Mouse (Mus musculus) ES-Bruce4 (cell line): Measurements from ENCODE around the gene Akr1c19. TPM values are rescaled to one million over a fixed set of nuclear protein-coding genes. Genes with fewer than 3 reads are reported as not detected.

Source experiments
- H3K27ac ChIP-seq: 2 replicates; pipeline ENCODE4 v1.5.1; 2012; ENCODE audit warnings: low read length, inconsistent platforms; ENCODE audit not compliant: insufficient read depth
- H3K27me3 ChIP-seq: 2 replicates; pipeline ENCODE4 v1.6.1; 2012; ENCODE audit warnings: mild to moderate bottlenecking, low read length, inconsistent platforms; ENCODE audit not compliant: control insufficient read depth, poor library complexity, insufficient read depth, severe bottlenecking
- H3K36me3 ChIP-seq: 2 replicates; pipeline ENCODE4 v1.6.1; 2012; ENCODE audit warnings: inconsistent platforms, mild to moderate bottlenecking, low read length, moderate library complexity; ENCODE audit not compliant: control insufficient read depth, poor library complexity, insufficient read depth, severe bottlenecking
- H3K4me1 ChIP-seq: one replicate; pipeline ENCODE4 v1.8.1; 2011; ENCODE audit warnings: low read length; ENCODE audit not compliant: control insufficient read depth, insufficient read depth
- H3K4me3 ChIP-seq: 2 replicates; pipeline ENCODE4 v1.5.1; 2011; ENCODE audit warnings: low read depth, mild to moderate bottlenecking, low read length
- H3K9ac ChIP-seq: 2 replicates; pipeline ENCODE4 v1.6.1; 2012; ENCODE audit warnings: low read depth, mild to moderate bottlenecking, inconsistent platforms; ENCODE audit not compliant: poor library complexity, severe bottlenecking
- H3K9me3 ChIP-seq: replicated peaks from 2 replicates; pipeline ENCODE4 v1.6.1; 2012; ENCODE audit warnings: mild to moderate bottlenecking, low read length, inconsistent platforms; ENCODE audit not compliant: control insufficient read depth, poor library complexity, insufficient read depth, severe bottlenecking
- CTCF ChIP-seq: IDR thresholded peaks from one replicate; pipeline ENCODE4 v1.8.1; 2011; ENCODE audit warnings: low read depth, low read length
- EP300 ChIP-seq: IDR thresholded peaks from 2 replicates; pipeline ENCODE4 v1.6.1; 2011; ENCODE audit warnings: low read depth, low read length; ENCODE audit not compliant: insufficient read depth
- POLR2A ChIP-seq: IDR thresholded peaks from one replicate; pipeline ENCODE4 v1.8.1; 2011; ENCODE audit warnings: low read length; ENCODE audit not compliant: insufficient read depth
- polyA plus RNA-seq: library from polyadenylated mRNA; stranded (reverse); fragments of >200 nt; gene quantifications from 2 replicates; pipeline ENCODE4 v1.2.4, GENCODE M21; 2011; ENCODE audit warnings: low read depth; ENCODE audit not compliant: missing spikeins, insufficient read depth, insufficient read length

Akr1c19 gene
- polyA plus RNA-seq, 1 experiment: 0.31 TPM

- TF ChIP-seq EP300 (no peak), CTCF (no peak), POLR2A (no peak)
- H3K36me3 ChIP-seq: no peaks in the 10 kb centered on the region
- no peak overlapping the region for H3K4me3 ChIP-seq
- H3K27me3 ChIP-seq: no peaks in the 10 kb centered on the region
- no peaks in the 10 kb centered on the region for H3K4me1 ChIP-seq
- no peak overlapping the region for H3K9ac ChIP-seq
- no peak overlapping the region for H3K27ac ChIP-seq
- H3K9me3 ChIP-seq: no peaks in the 10 kb centered on the region
Observed at GRCm38 (mm10) chr13:4281471-4282412, 53.2 kb downstream of the Akr1c19 start.

DNA sequence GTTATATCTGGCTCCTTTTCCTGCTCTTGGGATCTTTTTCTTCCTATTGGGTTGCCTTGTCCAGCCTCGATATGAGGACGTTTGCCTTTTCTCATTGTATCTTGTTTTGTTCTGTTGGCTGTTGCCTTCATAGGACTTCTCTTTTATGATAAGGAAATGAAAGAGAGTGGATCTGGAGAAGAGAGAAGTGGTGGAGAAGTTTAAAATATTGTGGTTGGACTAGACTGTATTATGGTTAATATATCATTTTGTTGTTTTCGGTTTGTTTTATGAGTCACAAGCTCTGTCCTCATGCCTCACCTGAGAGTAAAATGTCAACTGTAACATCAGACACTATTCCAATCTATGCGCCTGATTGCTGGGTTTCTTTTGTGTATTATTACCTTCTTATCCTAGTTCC is 68.5 kb downstream of the Akr1c19 start:
- Histone ChIP-seq H3K9me3 (no peaks in the 10 kb centered on the region; the same call in 1 of the 2 replicates), H3K27me3 (no peaks in the 10 kb centered on the region), H3K36me3 (no peaks in the 10 kb centered on the region), H3K27ac (no peak overlapping the region), H3K4me1 (no peaks in the 10 kb centered on the region), H3K4me3 (no peak overlapping the region), H3K9ac (no peak overlapping the region)
- TF ChIP-seq CTCF (no peak), POLR2A (no peak), EP300 (no peak)

Other genes with a start within 250 kb of the Akr1c19 start
- gene Akr1c14, start 179.7 kb upstream of the Akr1c19 start, polyA plus RNA-seq: 1.4 and 1.7 TPM in 2 replicates
- gene Akr1c18, start 78.0 kb upstream of the Akr1c19 start, polyA plus RNA-seq: not detected in 2 replicates
- gene Akr1c13, start 37.5 kb upstream of the Akr1c19 start, polyA plus RNA-seq: not detected in 2 replicates
- gene Akr1c12, start 50.7 kb downstream of the Akr1c19 start, polyA plus RNA-seq: not detected in 2 replicates
- not detected in 2 replicates for gene Akr1c6, start 205.6 kb downstream of the Akr1c19 start, polyA plus RNA-seq